1 mouse cellular context compared by ENCODE assay signal in the genomic region with DNA sequence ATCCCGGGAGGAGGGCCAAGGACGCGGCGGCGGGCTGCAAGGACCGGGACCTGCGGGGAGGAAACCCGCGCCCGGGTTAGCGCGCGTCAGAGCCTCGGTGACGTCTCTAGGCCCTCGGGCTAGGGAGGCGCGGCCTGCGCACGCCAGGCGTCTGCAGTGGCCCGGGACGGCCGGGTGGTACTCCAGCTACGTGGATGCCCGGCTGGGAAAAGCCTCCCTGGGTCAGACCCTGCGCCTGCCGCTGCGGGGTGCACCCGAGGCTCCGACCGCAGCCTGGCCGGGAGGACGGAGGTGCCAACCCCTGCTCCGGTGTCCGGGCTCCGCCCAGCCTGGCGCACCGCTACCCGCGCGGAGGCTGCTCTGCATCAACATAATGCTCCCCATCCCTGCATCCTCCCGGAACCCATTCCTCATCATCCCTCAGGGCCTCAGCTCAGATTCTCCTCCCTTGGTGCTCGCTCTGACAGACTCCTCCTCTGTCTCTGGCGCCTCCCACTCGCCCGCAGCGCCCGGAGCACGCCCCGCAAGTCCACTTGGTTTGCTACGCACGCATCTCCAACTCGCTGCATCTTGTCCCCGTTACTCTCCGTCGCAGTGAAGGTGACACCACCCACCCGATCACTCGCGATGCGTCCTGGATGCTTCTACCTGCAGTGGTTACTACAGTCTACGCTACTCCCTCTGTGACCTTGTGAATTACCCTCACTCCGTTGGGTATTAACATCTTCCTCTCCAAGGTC.
TF ChIP-seq lines count a peak whose summit lies in the region.

No protein-coding gene starts in this region.

TF ChIP-seq in myocyte, 11 proteins besides CTCF, POLR2A, EP300 and RAD21 (continued from another document):
- no peak for TF ChIP-seq TCF12 (IDR thresholded peaks at IDR 0.05; ENCODE audit: insufficient read depth, poor library complexity, severe bottlenecking)
- TF ChIP-seq SRF (IDR thresholded peaks at IDR 0.05; ENCODE audit: control insufficient read depth, insufficient read length, low read depth): no peak
- no peak for TF ChIP-seq USF1 (IDR thresholded peaks at IDR 0.05; ENCODE audit: low read depth)
- TF ChIP-seq TCF3 (IDR thresholded peaks at IDR 0.05; ENCODE audit: insufficient read length, low read depth): no peak
